Mouse (Mus musculus): ENCODE data around the gene Hs1bp3.

The Hs1bp3 gene

DNA sequence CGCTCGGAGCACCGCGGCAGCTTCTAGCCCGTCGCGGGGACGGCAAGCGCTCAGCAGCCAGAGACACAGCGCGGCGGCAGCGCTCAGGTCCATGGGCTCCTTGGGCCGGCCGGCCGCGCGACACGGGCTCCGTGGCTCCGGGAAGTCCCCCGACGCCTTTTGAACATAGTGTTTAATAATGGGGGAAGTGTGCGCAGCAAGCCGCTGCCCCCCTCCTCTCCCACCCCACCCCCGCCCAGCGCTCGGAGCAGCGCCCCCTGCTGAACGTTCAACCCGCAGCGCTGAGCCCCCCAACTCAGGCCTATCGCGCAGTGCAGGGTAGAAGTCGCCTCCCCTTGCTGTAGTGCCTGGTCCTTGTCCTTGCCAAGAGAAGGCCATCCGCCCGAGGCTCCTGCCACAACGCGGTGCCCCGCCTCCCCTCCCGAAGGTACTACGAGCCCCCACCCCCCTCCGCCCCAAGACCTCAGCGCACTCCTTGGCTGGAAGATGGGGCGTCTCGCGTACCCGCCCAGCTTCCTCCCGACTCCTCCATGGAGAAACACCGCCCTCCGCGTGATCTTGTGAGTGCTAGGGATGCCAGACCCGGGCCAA lies 11.3 kb upstream of the Hs1bp3 start, which contains the start of gene Gdf7:
TSS of gene Gdf7 (minus strand) at position 114 of the 591 bp plus-strand sequence.
- DNase-seq (ENCODE audit: low spot score in 2 of 2) = no peak

DNA sequence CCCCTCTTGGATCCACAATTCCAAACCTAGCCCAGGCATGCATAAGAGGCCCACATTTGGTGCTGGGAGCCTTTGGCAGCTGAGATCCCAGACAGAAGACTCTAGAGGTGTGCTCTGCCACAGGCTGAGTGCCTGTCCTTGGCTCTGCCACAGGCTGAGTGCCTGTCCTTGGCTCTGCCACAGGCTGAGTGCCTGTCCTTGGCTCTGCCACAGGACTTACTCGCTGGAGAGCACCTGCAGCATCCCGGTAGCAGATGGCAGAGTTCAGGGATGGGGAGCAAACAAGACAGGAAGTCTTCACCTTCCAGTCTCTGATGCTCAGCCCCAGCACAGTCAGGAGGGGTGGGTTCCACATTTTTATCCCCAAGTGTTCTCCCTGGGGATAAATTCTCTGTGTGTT lies 8.0 kb upstream of the Hs1bp3 start:
- DNase-seq (ENCODE audit: low spot score in 2 of 2) = no peak

DNA sequence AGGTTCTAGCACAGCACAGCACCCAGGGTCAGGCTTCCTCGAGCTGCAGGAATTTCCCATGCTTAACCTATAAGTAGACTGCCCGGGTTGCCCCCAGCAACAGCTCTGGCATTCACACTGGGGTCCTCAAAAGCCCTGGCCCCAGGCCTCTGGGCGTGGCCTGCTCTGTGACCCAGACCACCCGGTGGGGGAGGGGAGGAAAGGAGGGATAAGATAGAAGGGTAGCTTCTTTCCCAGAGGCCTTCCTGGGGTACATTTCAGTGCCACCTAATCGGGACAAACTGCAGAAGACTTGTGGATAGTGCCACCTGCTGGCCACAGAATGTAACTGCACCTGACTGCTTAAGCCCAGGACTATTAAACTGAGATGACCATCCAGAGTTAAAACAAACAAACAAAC lies 6.8 kb upstream of the Hs1bp3 start:
- no peak for DNase-seq (ENCODE audit: low spot score in 2 of 2)

DNA sequence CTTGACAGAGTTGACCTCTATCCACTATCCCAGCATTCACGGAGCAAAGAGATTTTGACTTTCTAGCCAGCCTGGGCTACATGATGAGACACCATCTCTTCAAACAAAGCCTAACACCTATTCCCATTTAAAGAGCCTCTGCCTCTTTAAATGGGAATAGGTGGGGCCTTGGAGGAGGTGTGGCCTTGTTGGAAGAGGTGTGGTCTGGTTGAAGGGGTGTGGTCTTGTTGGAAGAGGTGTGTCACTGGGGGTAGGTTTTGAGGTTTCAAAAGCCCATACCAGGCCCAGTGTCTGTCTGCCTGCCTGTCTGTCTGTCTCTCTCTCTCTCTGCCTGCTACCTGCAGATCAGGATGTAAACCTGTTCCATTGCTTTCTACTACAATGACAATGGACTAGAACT lies 6.3 kb upstream of the Hs1bp3 start:
- no peak for DNase-seq (ENCODE audit: low spot score in 2 of 2)

DNA sequence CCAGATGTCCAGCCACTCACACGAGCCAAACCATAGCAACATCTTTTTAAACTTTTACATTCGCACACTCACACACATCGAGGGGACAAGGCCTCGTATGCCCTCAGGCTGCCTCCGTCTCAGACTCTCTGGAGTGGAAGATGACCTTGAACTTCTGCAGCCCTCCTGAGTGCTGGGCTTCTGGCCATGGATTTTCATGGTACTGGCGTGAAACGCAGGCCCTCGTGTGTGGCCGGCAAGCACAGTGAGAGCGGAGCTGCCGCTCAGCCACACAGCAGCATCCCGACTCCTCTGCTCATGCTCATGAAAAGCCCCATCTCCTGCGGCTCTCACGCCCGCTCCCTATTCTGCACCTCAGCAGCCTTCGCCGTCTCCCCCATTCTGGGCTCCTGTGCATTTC lies 2.2 kb upstream of the Hs1bp3 start:
- DNase-seq (ENCODE audit: low spot score in 2 of 2) = no peak

DNA sequence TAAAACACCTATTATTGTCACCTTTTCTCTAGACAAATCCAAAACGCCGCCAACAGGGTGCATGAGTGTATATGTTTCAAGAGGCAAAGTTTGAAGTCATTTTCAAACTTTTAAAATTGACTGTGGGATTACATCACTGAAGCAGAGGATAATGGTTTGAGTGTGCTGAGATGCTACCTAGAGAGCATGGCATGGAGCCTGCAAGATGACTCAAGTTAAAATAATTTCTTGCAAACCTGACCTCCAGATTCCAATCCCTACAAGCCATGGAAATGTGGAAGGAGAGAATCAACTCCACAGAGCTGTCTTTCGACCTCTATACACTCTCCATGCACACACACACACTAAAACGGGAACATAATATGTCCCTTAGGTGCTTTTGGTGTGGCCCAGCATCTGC lies 966 bp upstream of the Hs1bp3 start:
- DNase-seq (ENCODE audit: low spot score in 2 of 2) = no peak

DNA sequence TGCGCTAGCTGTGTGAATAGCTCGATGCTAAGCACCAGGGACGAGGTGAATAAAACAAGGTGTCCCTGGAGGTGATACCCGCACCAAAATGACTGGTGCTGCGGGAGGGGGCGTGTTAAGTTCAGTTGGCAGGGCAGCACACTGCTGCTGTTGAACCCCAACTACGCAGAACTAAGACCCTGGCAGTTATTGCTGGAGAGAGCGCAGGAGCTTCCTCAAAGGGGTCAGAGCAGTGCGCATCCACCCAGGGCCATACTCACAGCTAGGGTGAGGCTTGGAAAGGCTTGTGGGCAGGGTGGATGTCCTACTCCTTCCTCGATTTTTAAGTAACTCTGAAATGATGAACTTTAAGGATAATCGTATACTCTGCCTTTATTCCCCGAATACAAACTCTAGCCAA lies 541 bp downstream of the Hs1bp3 start:
- DNase-seq (ENCODE audit: low spot score in 2 of 2) = no peak

DNA sequence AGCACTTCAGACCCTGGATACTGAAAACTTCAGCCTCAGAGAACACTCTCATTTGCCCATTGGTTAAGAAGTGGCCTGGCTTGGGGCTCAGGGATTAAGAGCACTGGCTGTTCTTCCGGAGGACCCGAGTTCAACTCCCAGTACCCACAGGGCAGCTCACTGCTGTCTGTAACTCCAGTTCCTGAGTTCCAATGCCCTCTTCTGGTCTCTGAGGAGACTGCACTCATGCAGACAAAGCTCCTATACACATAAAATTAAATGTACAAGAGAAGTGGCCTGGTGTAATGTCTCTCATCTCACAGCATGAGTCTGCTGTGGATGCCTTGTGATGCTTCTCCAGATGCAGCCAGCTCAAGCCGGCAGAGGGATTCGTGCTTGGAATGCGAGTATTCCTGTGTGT lies 3.3 kb downstream of the Hs1bp3 start:
- no peak for DNase-seq (ENCODE audit: low spot score in 2 of 2)

DNA sequence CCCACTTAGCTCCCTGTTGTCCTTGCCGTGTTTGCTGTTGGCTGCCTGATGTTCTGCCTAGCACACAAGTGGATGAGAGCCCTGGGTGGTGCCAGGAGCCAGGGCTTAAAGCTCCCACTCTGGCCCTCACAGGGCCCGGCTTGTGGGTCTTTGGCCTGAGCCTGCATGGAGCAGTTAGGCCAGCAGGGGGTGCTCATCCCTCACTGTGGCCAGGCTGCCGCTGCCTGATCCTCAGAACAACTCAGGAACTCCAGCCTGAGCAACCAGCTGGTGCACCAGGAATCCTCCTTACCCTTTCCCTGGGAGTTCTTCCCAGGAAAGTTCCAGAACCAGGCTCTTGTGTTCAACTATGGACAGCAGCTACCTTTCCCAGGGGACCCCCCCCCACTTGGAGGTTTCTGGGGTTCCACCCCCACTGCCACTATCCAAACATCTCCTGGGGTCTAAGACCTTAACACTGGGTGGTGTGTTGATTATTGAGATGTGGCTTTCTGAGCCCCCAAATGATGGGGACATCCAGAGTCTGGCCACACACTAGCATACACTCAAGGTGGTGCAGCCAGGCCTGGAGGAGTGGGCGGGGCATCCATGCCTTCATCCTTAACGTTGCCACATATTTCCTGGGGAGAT lies 7.0 kb downstream of the Hs1bp3 start:
- DNase-seq (ENCODE audit: low spot score in 2 of 2) = peak; percentile 65

DNA sequence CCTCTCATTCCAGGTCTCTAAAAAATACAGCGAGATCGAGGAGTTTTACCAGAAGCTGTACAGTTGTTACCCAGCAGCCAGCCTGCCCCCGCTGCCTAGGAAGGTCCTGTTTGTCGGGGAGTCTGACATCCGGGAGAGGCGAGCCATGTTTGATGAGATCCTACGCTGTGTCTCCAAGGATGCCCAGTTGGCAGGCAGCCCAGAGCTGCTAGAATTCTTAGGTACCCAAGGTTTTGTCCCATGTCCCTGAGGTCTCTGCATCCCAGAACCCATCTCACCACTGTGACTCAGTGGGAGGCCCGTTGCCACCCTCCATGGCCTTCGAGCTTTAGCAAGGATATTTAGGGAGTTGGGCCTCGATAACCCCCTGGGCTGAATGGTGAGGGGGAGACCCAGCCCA lies 8.3 kb downstream of the Hs1bp3 start:
- no peak for DNase-seq (ENCODE audit: low spot score in 2 of 2)

DNA sequence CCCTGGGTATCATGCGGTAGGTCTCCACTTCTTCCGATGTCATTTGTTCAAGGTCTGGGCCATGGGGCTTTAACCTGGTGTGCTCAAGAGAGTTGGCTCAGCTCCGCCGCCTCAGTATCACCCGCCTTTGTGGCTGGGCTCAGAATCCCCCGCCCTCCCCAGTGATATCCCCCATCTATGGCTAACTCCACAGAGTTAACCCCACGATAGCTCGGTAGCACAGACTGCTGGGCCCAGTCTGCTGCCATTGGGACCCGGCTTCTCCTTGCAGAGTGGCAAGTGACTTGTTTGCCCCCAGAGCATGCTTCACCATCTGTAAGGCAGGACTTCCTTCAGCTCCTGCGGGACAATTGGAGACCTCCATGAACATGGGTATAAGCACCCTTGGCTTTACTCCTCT lies 10.9 kb downstream of the Hs1bp3 start:
- DNase-seq (ENCODE audit: low spot score in 2 of 2) = no peak

DNA sequence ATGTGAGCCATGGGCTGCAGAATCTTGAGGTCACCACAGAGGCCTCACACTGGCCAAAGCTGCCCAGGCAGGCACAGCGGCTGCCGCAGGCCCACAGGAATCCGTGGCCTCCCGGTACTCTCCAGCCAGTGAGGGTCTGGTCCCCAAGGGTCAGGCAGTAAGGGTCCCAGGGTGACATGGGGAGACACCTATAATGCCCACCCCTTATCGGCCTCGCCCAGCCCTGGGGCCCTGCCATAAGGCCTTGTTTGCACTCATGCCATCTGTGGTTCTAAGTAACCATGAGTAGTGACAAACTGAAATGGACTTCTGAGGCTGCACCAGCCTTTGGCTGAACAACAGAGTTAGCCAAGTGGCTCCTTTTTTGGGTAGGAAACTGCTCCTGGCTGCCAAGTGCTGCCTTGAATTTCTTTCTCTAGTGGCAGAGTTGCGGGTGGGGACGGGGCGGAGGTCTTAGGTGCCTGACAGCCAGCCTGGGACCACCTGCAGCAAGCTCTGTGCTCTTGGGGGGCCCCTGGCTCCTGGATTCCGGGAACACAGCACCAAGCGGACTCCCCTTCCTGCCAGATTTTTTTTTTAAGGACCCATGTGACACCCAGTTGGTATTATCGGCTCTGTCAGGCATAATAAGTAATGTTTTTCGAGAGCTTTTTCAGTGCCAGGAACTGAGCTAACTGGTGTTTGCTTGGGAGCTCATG lies 12.2 kb downstream of the Hs1bp3 start:
- no peak for DNase-seq (ENCODE audit: low spot score in 2 of 2)

DNA sequence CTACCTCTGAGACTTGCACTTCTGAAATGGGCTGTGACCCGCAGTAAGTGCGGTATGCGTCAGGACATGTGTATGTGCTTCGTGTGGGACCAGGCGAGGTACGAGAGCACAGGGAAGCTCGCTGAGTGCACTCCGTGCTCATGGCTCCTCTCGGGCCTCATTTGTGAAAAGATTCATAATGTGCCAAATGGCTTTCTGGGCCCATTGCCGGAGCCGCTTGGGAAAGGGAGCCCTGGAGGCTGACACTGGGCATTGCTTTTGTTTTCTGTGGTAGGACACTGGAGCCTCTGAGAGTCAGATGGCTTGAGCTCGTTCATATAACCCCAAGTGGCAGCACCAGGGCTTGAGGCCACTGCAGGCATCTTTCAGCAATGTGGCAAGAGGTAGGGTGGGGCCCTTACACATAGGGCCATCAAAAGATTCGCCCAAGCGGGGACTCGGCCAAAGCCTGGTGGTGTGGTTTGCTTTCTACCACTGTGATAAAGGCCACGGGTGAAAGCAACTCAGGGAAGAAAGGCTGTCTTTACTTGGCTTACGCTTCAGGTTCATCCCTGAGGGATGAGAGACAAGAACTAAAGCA lies 12.8 kb downstream of the Hs1bp3 start:
- no peak for DNase-seq (ENCODE audit: low spot score in 2 of 2)

DNA sequence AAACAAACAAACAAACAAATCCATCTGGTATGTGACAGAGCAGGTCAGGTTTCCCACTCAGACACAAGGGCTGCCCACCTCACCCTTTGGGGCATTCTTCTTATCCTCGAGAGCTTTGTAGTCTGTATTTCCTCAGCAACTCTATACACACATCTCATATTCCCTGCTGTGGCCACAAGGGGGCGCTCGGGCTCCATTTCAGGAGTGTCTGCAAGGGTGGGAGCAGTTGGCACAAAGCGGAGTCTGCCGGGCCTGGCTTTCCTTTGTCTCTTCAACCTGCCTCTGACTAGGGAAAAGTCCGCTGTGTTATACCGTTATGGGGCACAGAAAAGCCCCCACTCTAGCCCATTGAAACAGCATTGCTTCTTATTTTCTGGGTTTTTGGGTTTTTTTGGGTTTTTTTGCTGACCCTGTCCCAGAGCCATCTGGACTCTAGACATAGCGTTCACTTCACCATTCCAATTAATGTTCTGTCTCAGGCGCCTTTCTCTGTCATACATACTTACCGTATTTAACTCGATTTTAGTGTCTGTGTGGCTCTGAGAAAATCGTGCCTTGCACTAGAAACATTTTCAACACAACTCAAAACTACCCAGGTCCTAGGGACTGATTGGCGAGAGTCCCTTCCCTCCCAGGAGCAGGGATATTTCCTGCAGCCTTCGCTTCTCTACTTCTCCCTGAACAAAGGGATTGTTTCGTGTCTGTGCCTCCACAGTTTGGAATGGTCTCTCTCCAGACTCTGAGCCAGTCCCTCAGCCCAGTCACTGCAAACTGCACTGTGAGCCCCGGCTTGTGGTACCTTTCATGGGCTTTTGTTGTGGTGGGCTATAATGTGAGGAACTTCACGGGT lies 13.8 kb downstream of the Hs1bp3 start:
- peak; percentile 92 to 93 for DNase-seq (ENCODE audit: low spot score in 2 of 2)

DNA sequence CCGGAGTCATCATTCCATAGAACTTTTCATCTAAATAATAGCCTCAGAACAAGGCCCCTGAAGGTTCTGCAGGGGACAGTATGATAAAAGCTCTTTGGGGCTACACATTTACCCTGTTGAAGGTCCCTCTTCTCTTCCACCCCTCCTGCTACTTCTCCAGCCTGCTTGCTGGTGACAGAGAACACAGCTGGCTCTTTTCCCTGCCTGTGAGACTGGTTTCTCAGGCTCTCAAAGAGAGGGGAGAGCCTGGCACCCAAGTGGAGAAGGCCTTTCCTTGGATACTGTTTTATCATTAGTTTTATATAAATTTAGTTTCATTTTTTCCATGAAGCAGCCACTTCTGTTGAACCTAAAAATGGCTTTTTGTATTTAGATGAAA lies 14.4 kb downstream of the Hs1bp3 start:
- DNase-seq (ENCODE audit: low spot score in 2 of 2) = no peak

DNA sequence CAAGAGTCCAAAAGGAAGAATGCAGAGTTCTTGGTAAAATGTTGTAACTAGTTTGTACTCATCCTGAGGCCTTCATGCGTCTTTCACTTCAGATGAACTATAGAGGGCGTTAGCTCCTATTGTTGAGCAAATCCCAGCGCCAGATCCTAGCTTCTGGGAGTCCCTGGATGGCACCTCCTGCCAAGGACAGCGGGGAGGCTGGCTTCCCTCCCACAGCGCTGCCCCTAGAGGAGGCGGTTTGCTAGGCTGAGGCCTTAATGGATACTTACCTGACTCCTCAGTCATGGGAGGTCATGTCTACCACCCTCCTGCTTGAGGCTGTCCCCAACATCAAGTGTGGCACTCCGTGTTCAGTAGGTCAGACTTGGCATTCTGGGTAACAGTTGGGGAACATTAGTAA lies 16.0 kb downstream of the Hs1bp3 start:
- no peak for DNase-seq (ENCODE audit: low spot score in 2 of 2)

DNA sequence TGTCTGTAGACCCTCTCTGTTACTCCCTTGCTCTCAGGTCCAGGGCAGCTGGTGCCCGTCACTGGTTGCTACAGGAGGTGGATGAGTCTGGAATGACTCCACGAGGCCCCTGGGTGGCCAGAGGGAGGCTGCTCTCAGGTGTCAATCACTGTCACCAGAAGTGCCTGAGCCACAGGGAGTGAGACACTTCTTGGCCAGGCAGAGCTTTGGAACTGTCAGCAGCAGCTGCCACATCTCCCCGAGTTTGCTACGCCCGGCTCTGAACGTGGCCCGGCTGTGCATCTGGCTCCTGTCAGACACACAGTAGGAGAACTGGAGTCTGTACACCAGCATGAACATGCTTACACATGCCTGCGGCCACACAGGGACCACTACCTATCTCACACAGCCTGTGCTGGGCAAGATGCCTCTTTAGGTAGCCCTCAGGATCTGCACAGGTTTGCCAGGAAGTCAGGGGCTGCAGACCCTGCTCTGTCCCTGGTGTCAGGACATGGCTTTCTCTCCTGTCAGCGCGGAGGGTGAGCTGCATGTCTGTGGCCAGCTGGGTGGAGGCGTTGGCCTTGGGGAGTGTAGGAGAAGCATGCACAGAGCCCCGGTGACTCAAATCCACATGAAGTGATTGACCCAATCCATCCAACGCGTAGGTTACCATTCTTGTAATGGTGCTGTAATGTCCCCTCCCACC lies 18.4 kb downstream of the Hs1bp3 start:
- DNase-seq (ENCODE audit: low spot score in 2 of 2) = no peak

DNA sequence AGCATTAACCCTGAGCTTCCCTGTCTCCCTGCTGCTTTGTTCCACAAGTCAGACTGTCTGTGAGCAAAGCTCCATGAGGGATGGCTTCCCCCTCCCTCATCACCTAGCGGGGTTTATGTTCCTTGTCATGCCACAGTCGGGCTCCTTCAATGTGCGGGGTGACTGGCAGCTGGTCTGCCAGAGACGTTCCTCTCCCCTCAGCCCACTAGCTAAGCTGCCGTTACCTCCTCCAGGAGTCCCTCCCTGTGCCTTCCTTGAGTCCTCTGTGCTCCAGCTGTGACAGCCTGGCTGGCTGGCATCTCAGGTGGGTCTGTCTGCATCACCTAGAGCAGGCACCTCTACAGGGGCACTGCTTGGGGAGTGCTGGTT lies 18.9 kb downstream of the Hs1bp3 start:
- no peak for DNase-seq (ENCODE audit: low spot score in 2 of 2)

DNA sequence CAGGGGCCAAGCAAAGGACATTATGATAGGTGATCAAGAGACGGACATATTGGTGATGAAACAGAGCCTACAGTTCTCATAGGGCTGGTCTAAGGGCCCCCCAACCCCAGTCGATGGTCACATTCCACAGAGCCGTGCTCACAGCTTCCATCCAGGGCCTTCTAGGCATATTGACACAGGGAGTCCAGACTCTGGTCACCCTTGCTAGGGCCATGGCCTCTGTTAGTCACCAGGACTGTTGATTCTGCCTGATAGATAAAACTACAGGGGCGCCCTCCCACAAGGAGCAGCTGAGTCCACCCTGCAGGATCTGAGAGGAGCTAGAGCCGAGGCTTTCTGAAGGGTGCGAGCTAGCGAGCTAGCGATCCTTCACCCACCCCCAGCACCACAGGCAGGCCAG lies 20.4 kb downstream of the Hs1bp3 start:
- DNase-seq (ENCODE audit: low spot score in 2 of 2) = no peak

DNA sequence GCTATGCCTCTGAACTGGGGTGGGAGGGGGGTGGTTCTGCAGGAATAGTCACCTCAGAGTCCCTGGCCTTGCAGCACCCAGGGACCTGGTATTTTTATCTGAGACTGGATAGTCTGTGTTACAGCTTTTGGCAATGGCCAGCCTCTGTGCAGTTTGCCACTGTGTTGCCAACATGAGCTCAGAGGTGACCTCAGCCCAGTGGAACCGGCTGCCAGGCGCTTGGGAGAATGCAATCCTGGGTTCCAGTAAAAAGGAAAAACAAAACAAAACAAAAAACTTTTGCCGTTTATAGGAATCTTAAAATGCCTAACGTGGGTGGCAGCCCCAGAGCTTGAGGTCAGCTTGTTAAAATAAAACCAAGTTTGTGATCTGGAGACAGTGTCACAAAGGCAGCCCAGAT lies 21.0 kb downstream of the Hs1bp3 start:
- no peak for DNase-seq (ENCODE audit: low spot score in 2 of 2)

DNA sequence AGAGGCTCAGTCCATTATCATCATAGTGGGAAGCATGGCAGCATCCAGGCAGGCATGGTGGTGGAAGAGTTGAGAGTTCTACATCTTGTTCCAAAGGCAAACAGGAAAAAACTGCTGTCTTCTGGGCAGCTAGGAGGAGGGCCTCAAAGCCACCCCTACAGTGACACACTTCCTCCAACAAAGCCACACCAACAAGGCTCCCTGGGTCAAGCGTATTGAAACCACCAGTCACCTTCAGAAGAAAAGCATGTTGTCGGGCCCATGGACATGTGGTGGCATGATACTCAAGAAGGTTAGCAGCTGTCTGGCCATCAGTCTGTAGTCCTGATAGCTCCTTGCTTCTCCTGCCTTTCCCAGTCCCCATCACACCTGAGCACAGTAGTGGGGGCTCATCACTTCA lies 22.3 kb downstream of the Hs1bp3 start:
- no peak for DNase-seq (ENCODE audit: low spot score in 2 of 2)
